Mouse (Mus musculus) embryonic facial prominence, embryonic 10.5 days (tissue): ENCODE results near the gene Loxl4. TPM values are rescaled to one million over a fixed set of nuclear protein-coding genes. Genes with fewer than 3 reads are reported as not detected.
A peak's percentile ranks its signal among the peaks of the same experiment; 100 is the strongest.

Experiments
- DNase-seq: peaks from one replicate; pipeline ENCODE4 v3.0.0-alpha.2; 2017; ENCODE audit warnings: low spot score
- H3K27ac ChIP-seq: fragments of 300-500 bp; sonication (generic); replicated peaks from 2 replicates; pipeline ENCODE4 v1.5.1; 2016; ENCODE audit warnings: mild to moderate bottlenecking
- H3K27me3 ChIP-seq: fragments of 300-500 bp; sonication (generic); replicated peaks from 2 replicates; pipeline ENCODE4 v1.6.1; 2016; ENCODE audit warnings: low read depth, mild to moderate bottlenecking; ENCODE audit not compliant: poor library complexity, severe bottlenecking
- H3K36me3 ChIP-seq: fragments of 300-500 bp; sonication (generic); replicated peaks from 2 replicates; pipeline ENCODE4 v1.6.1; 2016; ENCODE audit warnings: mild to moderate bottlenecking, moderate library complexity
- H3K4me1 ChIP-seq: fragments of 300-500 bp; sonication (generic); 2 replicates; pipeline ENCODE4 v1.6.1; 2016
- H3K4me3 ChIP-seq: fragments of 300-500 bp; sonication (generic); 2 replicates; pipeline ENCODE4 v1.5.1; 2016; ENCODE audit warnings: mild to moderate bottlenecking, moderate library complexity
- H3K9me3 ChIP-seq: fragments of 300-500 bp; sonication (generic); 2 replicates; pipeline ENCODE4 v1.6.1; 2016; ENCODE audit warnings: mild to moderate bottlenecking
- WGBS: fragments of 180-500 bp; shearing (Covaris S2); methylation state at CpG from one replicate; pipeline ENCODE4 v1.1.7; 2016; 5-methylcytosine and 5-hydroxymethylcytosine counted together
- polyA plus RNA-seq: library from polyadenylated mRNA; unstranded; fragments of >200 nt; fragmentation: Nextera tagmentation; extraction: Ambion mirVana; gene quantifications from 2 replicates; pipeline ENCODE4 v1.2.1, GENCODE M21; 2016

The Loxl4 gene
- polyA plus RNA-seq: 0.24 and 0.28 TPM in 2 replicates

- WGBS: under 1% methylated on average over 37 of the region's 37 CpGs
- Histone ChIP-seq H3K36me3 (no peaks in the 10 kb centered on the region), H3K4me1 (peaks cover 18% of the 10 kb centered on the region), H3K4me3 (peak within 1 kb of the TSS; percentile 56), H3K27ac (peak within 1 kb of the TSS; percentile 68), H3K9me3 (no peaks in the 10 kb centered on the region), H3K27me3 (peaks cover 47% of the 10 kb centered on the region)
- DNase-seq: peak; percentile 50
Observed at GRCm38 (mm10) chr19:42612654-42613053, at the start of gene Loxl4. Gene Loxl4, minus strand, starts transcription at chr19:42612813.

- Histone ChIP-seq H3K4me1 (peaks cover 21% of the 10 kb centered on the region), H3K9me3 (no peaks in the 10 kb centered on the region), H3K4me3 (no peak overlapping the region), H3K27me3 (peaks cover 50% of the 10 kb centered on the region), H3K36me3 (no peaks in the 10 kb centered on the region), H3K27ac (no peak overlapping the region)
- WGBS: 78% methylated on average over 9 of the region's 9 CpGs
- DNase-seq: no peak
Observed at GRCm38 (mm10) chr19:42661430-42662164, 49.0 kb upstream of the Loxl4 start.

- Histone ChIP-seq H3K4me1 (peaks cover 21% of the 10 kb centered on the region), H3K36me3 (no peaks in the 10 kb centered on the region), H3K9me3 (no peaks in the 10 kb centered on the region), H3K27ac (no peak overlapping the region), H3K4me3 (no peak overlapping the region), H3K27me3 (peaks cover 64% of the 10 kb centered on the region)
- WGBS: 92% methylated on average over 2 of the region's 2 CpGs
- no peak for DNase-seq
Observed at GRCm38 (mm10) chr19:42660244-42660565, 47.6 kb upstream of the Loxl4 start.

GRCm38 (mm10) chr19:42659354-42660243 lies 47.0 kb upstream of the Loxl4 start:
- H3K27ac ChIP-seq: peak overlapping the region; percentile 41; the same call in 1 of the 2 replicates
- H3K27me3 ChIP-seq: peaks cover 70% of the 10 kb centered on the region
- no peaks in the 10 kb centered on the region for H3K36me3 ChIP-seq
- H3K4me3 ChIP-seq: no peak overlapping the region
- 52% methylated on average over 21 of the region's 21 CpGs for WGBS
- no peak for DNase-seq
- H3K4me1 ChIP-seq: peaks cover 21% of the 10 kb centered on the region
- H3K9me3 ChIP-seq: no peaks in the 10 kb centered on the region

- Histone ChIP-seq H3K36me3 (no peaks in the 10 kb centered on the region), H3K27me3 (peaks cover 78% of the 10 kb centered on the region), H3K9me3 (no peaks in the 10 kb centered on the region), H3K4me3 (no peak overlapping the region), H3K4me1 (peaks cover 27% of the 10 kb centered on the region), H3K27ac (no peak overlapping the region)
- WGBS: 70% methylated on average over 6 of the region's 6 CpGs
- DNase-seq: no peak
Observed at GRCm38 (mm10) chr19:42658435-42659135, 46.0 kb upstream of the Loxl4 start.

GRCm38 (mm10) chr19:42657769-42658168 lies 45.2 kb upstream of the Loxl4 start:
- Histone ChIP-seq H3K4me1 (peaks cover 34% of the 10 kb centered on the region), H3K27me3 (peaks cover 73% of the 10 kb centered on the region), H3K9me3 (no peaks in the 10 kb centered on the region), H3K4me3 (no peak overlapping the region), H3K27ac (no peak overlapping the region), H3K36me3 (no peaks in the 10 kb centered on the region)
- DNase-seq: no peak
- WGBS: 56% methylated on average over 4 of the region's 4 CpGs

- WGBS: 86% methylated on average over 2 of the region's 2 CpGs
- Histone ChIP-seq H3K27me3 (peaks cover 75% of the 10 kb centered on the region), H3K4me3 (no peak overlapping the region), H3K9me3 (no peaks in the 10 kb centered on the region), H3K27ac (no peak overlapping the region), H3K4me1 (peaks cover 38% of the 10 kb centered on the region), H3K36me3 (no peaks in the 10 kb centered on the region)
- DNase-seq: no peak
Observed at GRCm38 (mm10) chr19:42657306-42657705, 44.7 kb upstream of the Loxl4 start.

- 58% methylated on average over 1 of the region's 1 CpGs for WGBS
- Histone ChIP-seq H3K27me3 (peaks cover 69% of the 10 kb centered on the region), H3K36me3 (no peaks in the 10 kb centered on the region), H3K4me3 (no peak overlapping the region), H3K27ac (no peak overlapping the region), H3K4me1 (peaks cover 27% of the 10 kb centered on the region), H3K9me3 (no peaks in the 10 kb centered on the region)
- peak; percentile 71 for DNase-seq
Observed at GRCm38 (mm10) chr19:42655006-42655405, 42.4 kb upstream of the Loxl4 start.

- DNase-seq: no peak
- WGBS: 58% methylated on average over 6 of the region's 6 CpGs
- H3K36me3 ChIP-seq: no peaks in the 10 kb centered on the region
- no peak overlapping the region for H3K27ac ChIP-seq
- no peaks in the 10 kb centered on the region for H3K9me3 ChIP-seq
- no peak overlapping the region for H3K4me3 ChIP-seq
- H3K27me3 ChIP-seq: peaks cover 51% of the 10 kb centered on the region
- peaks cover 19% of the 10 kb centered on the region; the same call in 1 of the 2 replicates for H3K4me1 ChIP-seq
Observed at GRCm38 (mm10) chr19:42653091-42653490, 40.5 kb upstream of the Loxl4 start.

GRCm38 (mm10) chr19:42652425-42652824 lies 39.8 kb upstream of the Loxl4 start:
- no peak overlapping the region for H3K27ac ChIP-seq
- 87% methylated on average over 7 of the region's 7 CpGs for WGBS
- H3K36me3 ChIP-seq: no peaks in the 10 kb centered on the region
- H3K9me3 ChIP-seq: no peaks in the 10 kb centered on the region
- H3K4me1 ChIP-seq: peaks cover 19% of the 10 kb centered on the region; the same call in 1 of the 2 replicates
- DNase-seq: no peak
- H3K4me3 ChIP-seq: no peak overlapping the region
- H3K27me3 ChIP-seq: peaks cover 44% of the 10 kb centered on the region

- H3K4me3 ChIP-seq: no peak overlapping the region
- H3K36me3 ChIP-seq: no peaks in the 10 kb centered on the region
- peaks cover 25% of the 10 kb centered on the region for H3K4me1 ChIP-seq
- no peaks in the 10 kb centered on the region for H3K9me3 ChIP-seq
- DNase-seq: peak; percentile 5
- H3K27ac ChIP-seq: no peak overlapping the region
- WGBS: 86% methylated on average over 9 of the region's 9 CpGs
- H3K27me3 ChIP-seq: no peaks in the 10 kb centered on the region
Observed at GRCm38 (mm10) chr19:42640211-42640610, 27.6 kb upstream of the Loxl4 start.

GRCm38 (mm10) chr19:42639544-42639943 lies 26.9 kb upstream of the Loxl4 start:
- H3K4me3 ChIP-seq: no peak overlapping the region
- H3K27ac ChIP-seq: peak overlapping the region; percentile 59; the same call in 1 of the 2 replicates
- peaks cover 25% of the 10 kb centered on the region for H3K4me1 ChIP-seq
- DNase-seq: no peak
- no peaks in the 10 kb centered on the region for H3K36me3 ChIP-seq
- 72% methylated on average over 8 of the region's 8 CpGs for WGBS
- H3K9me3 ChIP-seq: no peaks in the 10 kb centered on the region
- H3K27me3 ChIP-seq: no peaks in the 10 kb centered on the region
